Mouse (Mus musculus): ENCODE measurements around the gene Zfp207. TPM values are rescaled to one million over a fixed set of nuclear protein-coding genes. Genes with fewer than 3 reads are reported as not detected.
"Not testable (repeated sequence)": the region's sequence is repeated elsewhere in the genome, so short reads cannot be mapped to it uniquely, and the experiment has no call there.

Gene Zfp207
- total and polyA plus RNA-seq, 2 experiments from 2014 or later = 114 to 196 TPM

GRCm38 (mm10) chr11:80419743-80420142 is 36.7 kb downstream of the Zfp207 start:
- Histone ChIP-seq H3K9me3 (replicated peaks; ENCODE audit: control insufficient read depth, low read length) (peaks cover 5% of the 10 kb centered on the region; the same call in 1 of the 2 replicates), H3K36me3 (replicated peaks; ENCODE audit: control insufficient read depth, insufficient read depth, low read length) (0 out of 2 replicates have a peak, but pooled peaks cover 6% of the 10 kb centered on the region), H3K4me2 (ENCODE audit: low read depth, low read length) (no peak overlapping the region), H3K4me1 (ENCODE audit: control insufficient read depth, insufficient read depth) (no peaks in the 10 kb centered on the region), H3K27ac (ENCODE audit: low read depth) (no peak overlapping the region), H3K9ac (replicated peaks; ENCODE audit: low read depth, low read length) (no peak overlapping the region), H3K27me3 (ENCODE audit: control insufficient read depth, insufficient read depth, low read length) (no peaks in the 10 kb centered on the region), H3K4me3 (ENCODE audit: low read depth, low read length) (no peak overlapping the region)
- DNase-seq (ENCODE audit: low spot score) (no peak), ATAC-seq (ENCODE audit: insufficient read depth, low read depth) (no peak)
- TF ChIP-seq CTCF (IDR thresholded peaks at IDR 0.05; ENCODE audit: low read depth) = no peak
- TF ChIP-seq EP300 (IDR thresholded peaks at IDR 0.05; ENCODE audit: low read depth) = no peak
- 81% methylated on average over 1 of the region's 1 CpGs for WGBS

DNA sequence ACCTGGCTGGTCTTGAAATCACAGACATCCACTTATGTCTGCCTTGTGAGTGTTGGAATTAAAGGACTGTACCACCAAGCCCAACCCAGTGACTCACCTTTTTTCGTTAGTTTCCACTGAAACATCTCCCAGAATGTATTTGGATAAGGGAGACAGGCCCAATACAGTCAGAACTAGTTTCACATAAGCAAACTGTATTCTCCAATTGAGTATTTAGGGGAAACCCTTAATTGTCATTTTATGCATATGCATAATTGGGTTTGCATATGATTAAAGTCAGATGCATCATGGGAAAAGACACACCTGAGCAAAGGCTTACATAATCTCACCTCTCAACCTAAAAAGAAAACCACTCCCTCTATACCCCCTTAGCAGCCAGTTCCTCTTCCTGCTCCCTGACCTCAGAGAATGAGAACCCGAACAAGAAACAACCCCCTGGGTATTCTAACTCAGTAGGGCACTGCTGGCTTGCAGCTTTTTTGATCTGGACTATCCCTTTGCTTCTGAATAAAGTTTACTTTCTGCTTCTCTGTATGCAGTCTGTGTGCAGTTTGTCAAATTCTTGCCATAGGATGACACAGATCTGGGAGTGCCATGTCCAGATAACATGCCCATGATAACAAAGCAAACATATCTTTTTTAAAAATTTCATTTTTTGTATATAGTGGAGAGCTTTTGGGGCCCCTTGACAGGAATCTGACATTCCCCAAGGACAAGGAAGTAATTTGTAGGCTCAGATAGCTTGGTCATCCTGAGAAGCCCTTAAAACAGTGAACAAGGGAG is 37.3 kb downstream of the Zfp207 start:
- DNase-seq (ENCODE audit: low spot score) = no peak
- no peak for ATAC-seq (ENCODE audit: insufficient read depth, low read depth)
- H3K9ac ChIP-seq (replicated peaks; ENCODE audit: low read depth, low read length) = no peak overlapping the region
- TF ChIP-seq EP300 (IDR thresholded peaks at IDR 0.05; ENCODE audit: low read depth) (no peak), CTCF (IDR thresholded peaks at IDR 0.05; ENCODE audit: low read depth) (no peak)
- H3K27me3 ChIP-seq (ENCODE audit: control insufficient read depth, insufficient read depth, low read length) = no peaks in the 10 kb centered on the region
- peaks cover 5% of the 10 kb centered on the region; the same call in 1 of the 2 replicates for H3K9me3 ChIP-seq (replicated peaks; ENCODE audit: control insufficient read depth, low read length)
- no peak overlapping the region for H3K4me2 ChIP-seq (ENCODE audit: low read depth, low read length)
- no peaks in the 10 kb centered on the region for H3K36me3 ChIP-seq (replicated peaks; ENCODE audit: control insufficient read depth, insufficient read depth, low read length)
- H3K27ac ChIP-seq (ENCODE audit: low read depth) = no peak overlapping the region
- no peaks in the 10 kb centered on the region for H3K4me1 ChIP-seq (ENCODE audit: control insufficient read depth, insufficient read depth)
- H3K4me3 ChIP-seq (ENCODE audit: low read depth, low read length) = no peak overlapping the region
- 59% methylated on average over 2 of the region's 2 CpGs for WGBS

DNA sequence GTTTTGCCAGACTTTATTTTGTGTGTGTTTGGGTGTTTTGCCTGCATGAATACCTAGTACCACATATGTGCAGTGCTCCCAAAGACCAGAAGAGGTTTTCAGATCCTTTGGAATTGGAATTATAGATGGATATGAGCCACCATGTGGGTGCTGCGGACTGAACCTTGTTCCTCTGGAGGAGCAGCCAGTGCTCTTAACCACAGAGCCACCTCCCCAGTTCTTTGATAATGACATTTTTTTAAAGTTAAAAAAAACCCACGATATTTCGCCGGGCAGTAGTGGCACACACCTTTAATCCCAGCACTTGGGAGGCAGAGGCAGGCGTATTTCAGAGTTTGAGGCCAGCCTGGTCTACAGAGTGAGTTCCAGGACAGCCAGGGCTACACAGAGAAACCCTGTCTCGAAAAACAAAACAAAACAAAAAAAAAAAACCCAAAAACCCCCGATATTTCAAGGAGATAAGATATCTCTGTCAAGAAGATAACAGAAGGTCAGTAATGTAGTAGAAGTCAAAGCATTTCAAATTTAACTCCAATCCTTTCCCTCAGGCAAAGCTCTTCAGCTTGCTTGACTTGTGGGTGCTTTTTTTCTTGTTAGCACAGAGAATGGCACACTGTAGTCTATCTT is 38.5 kb downstream of the Zfp207 start:
- 70% methylated on average over 7 of the region's 7 CpGs for WGBS
- Histone ChIP-seq H3K9me3 (replicated peaks; ENCODE audit: control insufficient read depth, low read length) (peaks cover 5% of the 10 kb centered on the region; the same call in 1 of the 2 replicates), H3K4me1 (ENCODE audit: control insufficient read depth, insufficient read depth) (no peaks in the 10 kb centered on the region), H3K4me3 (ENCODE audit: low read depth, low read length) (no peak overlapping the region), H3K4me2 (ENCODE audit: low read depth, low read length) (no peak overlapping the region), H3K27me3 (ENCODE audit: control insufficient read depth, insufficient read depth, low read length) (no peaks in the 10 kb centered on the region), H3K9ac (replicated peaks; ENCODE audit: low read depth, low read length) (no peak overlapping the region), H3K27ac (ENCODE audit: low read depth) (no peak overlapping the region), H3K36me3 (replicated peaks; ENCODE audit: control insufficient read depth, insufficient read depth, low read length) (no peaks in the 10 kb centered on the region)
- TF ChIP-seq EP300 (IDR thresholded peaks at IDR 0.05; ENCODE audit: low read depth) (no peak), CTCF (IDR thresholded peaks at IDR 0.05; ENCODE audit: low read depth) (no peak)
- DNase-seq (ENCODE audit: low spot score) (no peak), ATAC-seq (ENCODE audit: insufficient read depth, low read depth) (no peak)

DNA sequence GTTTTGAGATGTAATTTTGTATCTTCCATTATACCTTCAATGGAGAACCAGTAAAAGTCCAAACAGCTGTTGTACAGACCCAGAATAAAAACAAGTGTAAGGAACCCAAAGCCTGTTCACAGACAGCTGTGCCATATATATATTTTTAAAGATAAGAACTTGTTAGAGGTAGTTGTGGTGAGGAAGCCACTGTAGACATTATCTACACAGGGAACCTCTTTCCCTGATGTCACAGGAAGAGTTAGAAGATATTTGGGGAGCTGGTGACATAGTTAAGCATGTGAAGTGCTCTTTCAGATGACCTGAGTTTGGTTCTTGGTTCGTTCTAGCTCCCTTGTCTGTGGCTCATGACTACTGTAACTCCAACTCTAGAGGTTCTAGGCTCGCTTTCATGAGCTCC is 41.6 kb downstream of the Zfp207 start:
- TF ChIP-seq CTCF (IDR thresholded peaks at IDR 0.05; ENCODE audit: low read depth) = no peak
- no peak for TF ChIP-seq EP300 (IDR thresholded peaks at IDR 0.05; ENCODE audit: low read depth)
- Histone ChIP-seq H3K9ac (replicated peaks; ENCODE audit: low read depth, low read length) (no peak overlapping the region), H3K4me3 (ENCODE audit: low read depth, low read length) (no peak overlapping the region), H3K27me3 (ENCODE audit: control insufficient read depth, insufficient read depth, low read length) (no peaks in the 10 kb centered on the region), H3K27ac (ENCODE audit: low read depth) (no peak overlapping the region), H3K4me1 (ENCODE audit: control insufficient read depth, insufficient read depth) (0 out of 2 replicates have a peak, but pooled peaks cover 2% of the 10 kb centered on the region), H3K9me3 (replicated peaks; ENCODE audit: control insufficient read depth, low read length) (no peaks in the 10 kb centered on the region), H3K4me2 (ENCODE audit: low read depth, low read length) (no peak overlapping the region), H3K36me3 (replicated peaks; ENCODE audit: control insufficient read depth, insufficient read depth, low read length) (no peaks in the 10 kb centered on the region)
- WGBS = 53% methylated on average over 2 of the region's 2 CpGs
- ATAC-seq (ENCODE audit: insufficient read depth, low read depth) (no peak), DNase-seq (ENCODE audit: low spot score) (no peak)

GRCm38 (mm10) chr11:80425247-80425778 is 42.2 kb downstream of the Zfp207 start:
- H3K27ac ChIP-seq (ENCODE audit: low read depth) = no peak overlapping the region
- no peaks in the 10 kb centered on the region for H3K36me3 ChIP-seq (replicated peaks; ENCODE audit: control insufficient read depth, insufficient read depth, low read length)
- TF ChIP-seq CTCF (IDR thresholded peaks at IDR 0.05; ENCODE audit: low read depth) (no peak), EP300 (IDR thresholded peaks at IDR 0.05; ENCODE audit: low read depth) (no peak)
- no peaks in the 10 kb centered on the region for H3K27me3 ChIP-seq (ENCODE audit: control insufficient read depth, insufficient read depth, low read length)
- H3K9me3 ChIP-seq (replicated peaks; ENCODE audit: control insufficient read depth, low read length) = no peaks in the 10 kb centered on the region
- 0 out of 2 replicates have a peak, but pooled peaks cover 5% of the 10 kb centered on the region for H3K4me1 ChIP-seq (ENCODE audit: control insufficient read depth, insufficient read depth)
- no peak overlapping the region for H3K4me2 ChIP-seq (ENCODE audit: low read depth, low read length)
- H3K9ac ChIP-seq (replicated peaks; ENCODE audit: low read depth, low read length) = no peak overlapping the region
- 57% methylated on average over 5 of the region's 5 CpGs for whole genome bisulfite sequencing
- ATAC-seq (ENCODE audit: insufficient read depth, low read depth) = no peak
- DNase-seq (ENCODE audit: low spot score) = no peak
- no peak overlapping the region for H3K4me3 ChIP-seq (ENCODE audit: low read depth, low read length)

- WGBS = 77% methylated on average over 16 of the region's 16 CpGs
- not testable (repeated sequence) for H3K36me3 ChIP-seq (replicated peaks; ENCODE audit: control insufficient read depth, insufficient read depth, low read length); H3K9me3 ChIP-seq (replicated peaks; ENCODE audit: control insufficient read depth, low read length); H3K4me1 ChIP-seq (ENCODE audit: control insufficient read depth, insufficient read depth); ATAC-seq (ENCODE audit: insufficient read depth, low read depth); H3K9ac ChIP-seq (replicated peaks; ENCODE audit: low read depth, low read length); H3K4me3 ChIP-seq (ENCODE audit: low read depth, low read length); DNase-seq (ENCODE audit: low spot score); H3K27me3 ChIP-seq (ENCODE audit: control insufficient read depth, insufficient read depth, low read length); H3K4me2 ChIP-seq (ENCODE audit: low read depth, low read length); H3K27ac ChIP-seq (ENCODE audit: low read depth)
Observed at GRCm38 (mm10) chr11:80426029-80426813, 43.1 kb downstream of the Zfp207 start.
